Mouse (Mus musculus): ENCODE measurements around the gene Kif5a. TPM values are rescaled to one million over a fixed set of nuclear protein-coding genes. Genes with fewer than 3 reads are reported as not detected.
"Not testable (repeated sequence)": the region's sequence is repeated elsewhere in the genome, so short reads cannot be mapped to it uniquely, and the experiment has no call there.

Kif5a gene
- total RNA-seq, 4 experiments from 2014 or later: 0.54 to 1.6 (median 1.2) TPM

GRCm38 (mm10) chr10:127193011-127193410 is 70.1 kb downstream of the Kif5a start:
- no peak for DNase-seq (ENCODE audit: low spot score)

- DNase-seq (ENCODE audit: low spot score): not testable (repeated sequence)
These were observed 71.2 kb downstream of the Kif5a start for GRCm38 (mm10) chr10:127192057-127192328.

GRCm38 (mm10) chr10:127191191-127192056 is 71.7 kb downstream of the Kif5a start:
- DNase-seq (ENCODE audit: low spot score): no peak

GRCm38 (mm10) chr10:127190398-127191190 is 72.6 kb downstream of the Kif5a start:
- DNase-seq (ENCODE audit: low spot score): no peak

GRCm38 (mm10) chr10:127189651-127190381 is 73.3 kb downstream of the Kif5a start, which contains the start of gene Arhgef25:
Gene Arhgef25, minus strand, starts transcription at chr10:127190083.
- peak; percentile 69 for DNase-seq (ENCODE audit: low spot score)

GRCm38 (mm10) chr10:127189116-127189650 is 74.0 kb downstream of the Kif5a start:
- no peak for DNase-seq (ENCODE audit: low spot score)

GRCm38 (mm10) chr10:127188465-127189115 is 74.6 kb downstream of the Kif5a start:
- no peak for DNase-seq (ENCODE audit: low spot score)

GRCm38 (mm10) chr10:127188079-127188453 is 75.1 kb downstream of the Kif5a start:
- no peak for DNase-seq (ENCODE audit: low spot score)

GRCm38 (mm10) chr10:127187371-127188078 is 75.6 kb downstream of the Kif5a start:
- DNase-seq (ENCODE audit: low spot score): no peak

GRCm38 (mm10) chr10:127186451-127186850 is 76.7 kb downstream of the Kif5a start:
- no peak for DNase-seq (ENCODE audit: low spot score)

- DNase-seq (ENCODE audit: low spot score): no peak
These were observed 77.6 kb downstream of the Kif5a start for GRCm38 (mm10) chr10:127185506-127185905.

- no peak for DNase-seq (ENCODE audit: low spot score)
These were observed 78.0 kb downstream of the Kif5a start for GRCm38 (mm10) chr10:127185101-127185500.

- no peak for DNase-seq (ENCODE audit: low spot score)
These were observed 79.4 kb downstream of the Kif5a start for GRCm38 (mm10) chr10:127183759-127184158.

GRCm38 (mm10) chr10:127182624-127183023 is 80.5 kb downstream of the Kif5a start:
- no peak for DNase-seq (ENCODE audit: low spot score)

GRCm38 (mm10) chr10:127181566-127181965 is 81.6 kb downstream of the Kif5a start:
- peak; percentile 50 for DNase-seq (ENCODE audit: low spot score)

- no peak for DNase-seq (ENCODE audit: low spot score)
These were observed 82.5 kb downstream of the Kif5a start for GRCm38 (mm10) chr10:127180695-127181047.

- DNase-seq (ENCODE audit: low spot score): peak; percentile 58
These were observed 83.1 kb downstream of the Kif5a start, which contains the start of gene Slc26a10 for GRCm38 (mm10) chr10:127179871-127180694. Gene Slc26a10, minus strand, starts transcription at chr10:127180645.

- no peak for DNase-seq (ENCODE audit: low spot score)
These were observed 84.7 kb downstream of the Kif5a start for GRCm38 (mm10) chr10:127178286-127179027.

GRCm38 (mm10) chr10:127177719-127178118 is 85.4 kb downstream of the Kif5a start:
- peak; percentile 76 for DNase-seq (ENCODE audit: low spot score)
